Mouse (Mus musculus): ENCODE results near the gene Alcam. TPM values are rescaled to one million over a fixed set of nuclear protein-coding genes. Genes with fewer than 3 reads are reported as not detected.

Gene Alcam
- polyA plus RNA-seq, 1 experiment = 27.7 TPM

- H3K79me3 ChIP-seq (ENCODE audit: low read depth) = peaks cover 19% of the 10 kb centered on the region
- no peaks in the 10 kb centered on the region for H3K36me3 ChIP-seq (ENCODE audit: control insufficient read depth, insufficient read depth)
- H3K4me3 ChIP-seq (ENCODE audit: insufficient read depth, poor library complexity, severe bottlenecking) = no peak overlapping the region
- no peaks in the 10 kb centered on the region for H3K27me3 ChIP-seq (ENCODE audit: control insufficient read depth, insufficient read depth, insufficient read length)
- TF ChIP-seq MYOG (IDR thresholded peaks at IDR 0.05; ENCODE audit: control insufficient read depth, extremely low read depth, insufficient read length) = no peak
- no peak for TF ChIP-seq CTCF (IDR thresholded peaks at IDR 0.05; ENCODE audit: control insufficient read depth, insufficient read depth, insufficient read length)
- no peak for TF ChIP-seq USF1 (IDR thresholded peaks at IDR 0.05; ENCODE audit: low read depth)
- H3K79me2 ChIP-seq (ENCODE audit: control insufficient read depth, insufficient read depth) = peaks cover 42% of the 10 kb centered on the region
- no peak overlapping the region for H3ac ChIP-seq (ENCODE audit: control insufficient read depth, insufficient read length, low read depth)
These were observed 122.5 kb downstream of the Alcam start for GRCm38 (mm10) chr16:52331341-52331830.

GRCm38 (mm10) chr16:52329420-52329819 is 124.5 kb downstream of the Alcam start:
- Histone ChIP-seq H3K79me2 (ENCODE audit: control insufficient read depth, insufficient read depth) (peaks cover 38% of the 10 kb centered on the region), H3K4me3 (ENCODE audit: insufficient read depth, poor library complexity, severe bottlenecking) (no peak overlapping the region), H3ac (ENCODE audit: control insufficient read depth, insufficient read length, low read depth) (no peak overlapping the region), H3K27me3 (ENCODE audit: control insufficient read depth, insufficient read depth, insufficient read length) (no peaks in the 10 kb centered on the region), H3K36me3 (ENCODE audit: control insufficient read depth, insufficient read depth) (no peaks in the 10 kb centered on the region), H3K79me3 (ENCODE audit: low read depth) (peaks cover 16% of the 10 kb centered on the region)
- no peak for TF ChIP-seq CEBPB (IDR thresholded peaks at IDR 0.05; ENCODE audit: low read depth)
- no peak for TF ChIP-seq FOSL1 (IDR thresholded peaks at IDR 0.05; ENCODE audit: insufficient read depth, low read length, poor library complexity, severe bottlenecking)
- TF ChIP-seq MYOD1 (IDR thresholded peaks at IDR 0.05; ENCODE audit: control insufficient read depth, insufficient read length, low read depth) = no peak
- TF ChIP-seq CTCF (IDR thresholded peaks at IDR 0.05; ENCODE audit: control insufficient read depth, insufficient read depth, insufficient read length) = no peak
- TF ChIP-seq MYOG (IDR thresholded peaks at IDR 0.05; ENCODE audit: control insufficient read depth, extremely low read depth, insufficient read length) = no peak
- TF ChIP-seq MAX (IDR thresholded peaks at IDR 0.05) = no peak
- no peak for TF ChIP-seq USF1 (IDR thresholded peaks at IDR 0.05; ENCODE audit: low read depth)

- Histone ChIP-seq H3K4me3 (ENCODE audit: insufficient read depth, poor library complexity, severe bottlenecking) (no peak overlapping the region), H3K36me3 (ENCODE audit: control insufficient read depth, insufficient read depth) (no peaks in the 10 kb centered on the region), H3K79me3 (ENCODE audit: low read depth) (peaks cover 24% of the 10 kb centered on the region), H3K27me3 (ENCODE audit: control insufficient read depth, insufficient read depth, insufficient read length) (no peaks in the 10 kb centered on the region), H3ac (ENCODE audit: control insufficient read depth, insufficient read length, low read depth) (no peak overlapping the region), H3K79me2 (ENCODE audit: control insufficient read depth, insufficient read depth) (peaks cover 37% of the 10 kb centered on the region)
- TF ChIP-seq CTCF (IDR thresholded peaks at IDR 0.05; ENCODE audit: control insufficient read depth, insufficient read depth, insufficient read length) = no peak
- no peak for TF ChIP-seq MYOD1 (IDR thresholded peaks at IDR 0.05; ENCODE audit: control insufficient read depth, insufficient read length, low read depth)
- no peak for TF ChIP-seq CEBPB (IDR thresholded peaks at IDR 0.05; ENCODE audit: low read depth)
- TF ChIP-seq MYOG (IDR thresholded peaks at IDR 0.05; ENCODE audit: control insufficient read depth, extremely low read depth, insufficient read length) = no peak
- TF ChIP-seq USF1 (IDR thresholded peaks at IDR 0.05; ENCODE audit: low read depth) = no peak
- TF ChIP-seq FOSL1 (IDR thresholded peaks at IDR 0.05; ENCODE audit: insufficient read depth, low read length, poor library complexity, severe bottlenecking) = no peak
- TF ChIP-seq MAX (IDR thresholded peaks at IDR 0.05) = no peak
These were observed 134.6 kb downstream of the Alcam start for GRCm38 (mm10) chr16:52319229-52319628.

- no peaks in the 10 kb centered on the region for H3K27me3 ChIP-seq (ENCODE audit: control insufficient read depth, insufficient read depth, insufficient read length)
- peaks cover 12% of the 10 kb centered on the region for H3K79me3 ChIP-seq (ENCODE audit: low read depth)
- peaks cover 6% of the 10 kb centered on the region for H3K36me3 ChIP-seq (ENCODE audit: control insufficient read depth, insufficient read depth)
- no peak overlapping the region for H3ac ChIP-seq (ENCODE audit: control insufficient read depth, insufficient read length, low read depth)
- TF ChIP-seq CTCF (IDR thresholded peaks at IDR 0.05; ENCODE audit: control insufficient read depth, insufficient read depth, insufficient read length) = peak; percentile 26
- no peak for TF ChIP-seq MAX (IDR thresholded peaks at IDR 0.05)
- H3K4me3 ChIP-seq (ENCODE audit: insufficient read depth, poor library complexity, severe bottlenecking) = no peak overlapping the region
- H3K79me2 ChIP-seq (ENCODE audit: control insufficient read depth, insufficient read depth) = peaks cover 28% of the 10 kb centered on the region
These were observed 142.8 kb downstream of the Alcam start for GRCm38 (mm10) chr16:52311073-52311472.

GRCm38 (mm10) chr16:52307016-52307415 is 146.9 kb downstream of the Alcam start:
- no peak for TF ChIP-seq CEBPB (IDR thresholded peaks at IDR 0.05; ENCODE audit: low read depth)
- no peak for TF ChIP-seq CTCF (IDR thresholded peaks at IDR 0.05; ENCODE audit: control insufficient read depth, insufficient read depth, insufficient read length)
- no peak for TF ChIP-seq USF1 (IDR thresholded peaks at IDR 0.05; ENCODE audit: low read depth)

GRCm38 (mm10) chr16:52303532-52303902 is 150.4 kb downstream of the Alcam start:
- H3K79me3 ChIP-seq (ENCODE audit: low read depth) = no peaks in the 10 kb centered on the region
- TF ChIP-seq CEBPB (IDR thresholded peaks at IDR 0.05; ENCODE audit: low read depth) (no peak), MYOD1 (IDR thresholded peaks at IDR 0.05; ENCODE audit: control insufficient read depth, insufficient read length, low read depth) (no peak), FOSL1 (IDR thresholded peaks at IDR 0.05; ENCODE audit: insufficient read depth, low read length, poor library complexity, severe bottlenecking) (no peak), CTCF (IDR thresholded peaks at IDR 0.05; ENCODE audit: control insufficient read depth, insufficient read depth, insufficient read length) (no peak), MYOG (IDR thresholded peaks at IDR 0.05; ENCODE audit: control insufficient read depth, extremely low read depth, insufficient read length) (no peak), USF1 (IDR thresholded peaks at IDR 0.05; ENCODE audit: low read depth) (no peak), MAX (IDR thresholded peaks at IDR 0.05) (no peak)

More at GRCm38 (mm10) chr16:52307016-52307415, 146.9 kb downstream of the Alcam start:
- H3K36me3 ChIP-seq (ENCODE audit: control insufficient read depth, insufficient read depth) = peaks cover 33% of the 10 kb centered on the region
- H3K27me3 ChIP-seq (ENCODE audit: control insufficient read depth, insufficient read depth, insufficient read length) = no peaks in the 10 kb centered on the region
- H3K4me3 ChIP-seq (ENCODE audit: insufficient read depth, poor library complexity, severe bottlenecking) = no peak overlapping the region
- H3K79me2 ChIP-seq (ENCODE audit: control insufficient read depth, insufficient read depth) = peaks cover 14% of the 10 kb centered on the region
- H3ac ChIP-seq (ENCODE audit: control insufficient read depth, insufficient read length, low read depth) = no peak overlapping the region
- peaks cover 3% of the 10 kb centered on the region for H3K79me3 ChIP-seq (ENCODE audit: low read depth)

More at GRCm38 (mm10) chr16:52303532-52303902, 150.4 kb downstream of the Alcam start:
- Histone ChIP-seq H3K36me3 (ENCODE audit: control insufficient read depth, insufficient read depth) (peaks cover 33% of the 10 kb centered on the region), H3K79me2 (ENCODE audit: control insufficient read depth, insufficient read depth) (no peaks in the 10 kb centered on the region), H3ac (ENCODE audit: control insufficient read depth, insufficient read length, low read depth) (no peak overlapping the region), H3K4me3 (ENCODE audit: insufficient read depth, poor library complexity, severe bottlenecking) (no peak overlapping the region), H3K27me3 (ENCODE audit: control insufficient read depth, insufficient read depth, insufficient read length) (no peaks in the 10 kb centered on the region)

Data from C2C12 (cell line).